Mouse (Mus musculus): ENCODE measurements at regions not wholly inside any gene's neighbourhood (a gene's known extent, or its start where the extent isn't known, plus 50 kb on each side); places are given as distances from the start of the nearest gene placed in this dataset.

- Histone ChIP-seq H3K27me3 (ENCODE audit: control insufficient read depth, insufficient read depth, insufficient read length) (no peaks in the 10 kb centered on the region), H3K79me2 (ENCODE audit: control insufficient read depth, insufficient read depth) (no peaks in the 10 kb centered on the region), H3K36me3 (ENCODE audit: control insufficient read depth, insufficient read depth) (no peaks in the 10 kb centered on the region), H3K4me3 (ENCODE audit: insufficient read depth, poor library complexity, severe bottlenecking) (no peak overlapping the region), H3K79me3 (ENCODE audit: low read depth) (no peaks in the 10 kb centered on the region), H3ac (ENCODE audit: control insufficient read depth, insufficient read length, low read depth) (no peak overlapping the region)
- TF ChIP-seq CTCF (IDR thresholded peaks at IDR 0.05; ENCODE audit: control insufficient read depth, insufficient read depth, insufficient read length), result no peak
- no peak for TF ChIP-seq USF1 (IDR thresholded peaks at IDR 0.05; ENCODE audit: low read depth)
- no peak for TF ChIP-seq CEBPB (IDR thresholded peaks at IDR 0.05; ENCODE audit: low read depth)
- no peak for TF ChIP-seq FOSL1 (IDR thresholded peaks at IDR 0.05; ENCODE audit: insufficient read depth, low read length, poor library complexity, severe bottlenecking)
- no peak for TF ChIP-seq MYOG (IDR thresholded peaks at IDR 0.05; ENCODE audit: control insufficient read depth, extremely low read depth, insufficient read length)
- no peak for TF ChIP-seq MYOD1 (IDR thresholded peaks at IDR 0.05; ENCODE audit: control insufficient read depth, insufficient read length, low read depth)
- no peak for TF ChIP-seq MAX (IDR thresholded peaks at IDR 0.05)
These were observed 105.4 kb downstream of the Ahr start for GRCm38 (mm10) chr12:35429473-35429872.

DNA sequence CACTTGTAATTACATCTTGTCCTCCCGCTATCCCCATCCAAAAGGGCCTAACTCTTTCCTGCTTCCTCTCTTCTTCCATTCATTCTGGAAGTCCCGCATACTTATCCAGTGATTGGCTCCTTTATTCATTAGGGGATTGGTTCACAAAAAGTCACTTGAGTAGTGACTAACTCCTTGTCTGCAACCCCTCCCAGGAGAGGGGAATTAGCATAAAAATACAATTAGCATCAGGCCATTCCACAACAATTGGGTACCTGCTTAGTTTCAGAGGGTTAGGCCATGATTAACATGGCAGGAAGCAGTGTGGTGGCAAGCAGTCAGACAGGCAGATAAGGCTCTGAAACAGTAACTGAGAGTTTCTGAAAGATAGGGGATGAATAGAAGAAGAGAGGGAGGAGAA, 115.6 kb downstream of the Ahr start:
- Histone ChIP-seq H3K36me3 (ENCODE audit: control insufficient read depth, insufficient read depth) (no peaks in the 10 kb centered on the region), H3K27me3 (ENCODE audit: control insufficient read depth, insufficient read depth, insufficient read length) (no peaks in the 10 kb centered on the region), H3ac (ENCODE audit: control insufficient read depth, insufficient read length, low read depth) (no peak overlapping the region), H3K79me2 (ENCODE audit: control insufficient read depth, insufficient read depth) (no peaks in the 10 kb centered on the region), H3K4me3 (ENCODE audit: insufficient read depth, poor library complexity, severe bottlenecking) (no peak overlapping the region), H3K79me3 (ENCODE audit: low read depth) (no peaks in the 10 kb centered on the region)
- TF ChIP-seq MYOD1 (IDR thresholded peaks at IDR 0.05; ENCODE audit: control insufficient read depth, insufficient read length, low read depth) (no peak), MYOG (IDR thresholded peaks at IDR 0.05; ENCODE audit: control insufficient read depth, extremely low read depth, insufficient read length) (no peak), CTCF (IDR thresholded peaks at IDR 0.05; ENCODE audit: control insufficient read depth, insufficient read depth, insufficient read length) (no peak), FOSL1 (IDR thresholded peaks at IDR 0.05; ENCODE audit: insufficient read depth, low read length, poor library complexity, severe bottlenecking) (no peak), CEBPB (IDR thresholded peaks at IDR 0.05; ENCODE audit: low read depth) (no peak), MAX (IDR thresholded peaks at IDR 0.05) (no peak)

GRCm38 (mm10) chr12:35417943-35418342, 116.9 kb downstream of the Ahr start:
- Histone ChIP-seq H3K79me2 (ENCODE audit: control insufficient read depth, insufficient read depth) (no peaks in the 10 kb centered on the region), H3K27me3 (ENCODE audit: control insufficient read depth, insufficient read depth, insufficient read length) (no peaks in the 10 kb centered on the region), H3K4me3 (ENCODE audit: insufficient read depth, poor library complexity, severe bottlenecking) (no peak overlapping the region), H3K79me3 (ENCODE audit: low read depth) (no peaks in the 10 kb centered on the region), H3ac (ENCODE audit: control insufficient read depth, insufficient read length, low read depth) (no peak overlapping the region), H3K36me3 (ENCODE audit: control insufficient read depth, insufficient read depth) (no peaks in the 10 kb centered on the region)
- TF ChIP-seq MYOD1 (IDR thresholded peaks at IDR 0.05; ENCODE audit: control insufficient read depth, insufficient read length, low read depth), result no peak
- TF ChIP-seq FOSL1 (IDR thresholded peaks at IDR 0.05; ENCODE audit: insufficient read depth, low read length, poor library complexity, severe bottlenecking), result no peak
- no peak for TF ChIP-seq USF1 (IDR thresholded peaks at IDR 0.05; ENCODE audit: low read depth)
- no peak for TF ChIP-seq MYOG (IDR thresholded peaks at IDR 0.05; ENCODE audit: control insufficient read depth, extremely low read depth, insufficient read length)
- TF ChIP-seq CEBPB (IDR thresholded peaks at IDR 0.05; ENCODE audit: low read depth), result no peak
- TF ChIP-seq CTCF (IDR thresholded peaks at IDR 0.05; ENCODE audit: control insufficient read depth, insufficient read depth, insufficient read length), result no peak
- TF ChIP-seq MAX (IDR thresholded peaks at IDR 0.05), result no peak

- Histone ChIP-seq H3K4me3 (ENCODE audit: insufficient read depth, poor library complexity, severe bottlenecking) (no peak overlapping the region), H3K79me3 (ENCODE audit: low read depth) (no peaks in the 10 kb centered on the region), H3K27me3 (ENCODE audit: control insufficient read depth, insufficient read depth, insufficient read length) (no peaks in the 10 kb centered on the region), H3ac (ENCODE audit: control insufficient read depth, insufficient read length, low read depth) (no peak overlapping the region), H3K79me2 (ENCODE audit: control insufficient read depth, insufficient read depth) (no peaks in the 10 kb centered on the region), H3K36me3 (ENCODE audit: control insufficient read depth, insufficient read depth) (no peaks in the 10 kb centered on the region)
- TF ChIP-seq USF1 (IDR thresholded peaks at IDR 0.05; ENCODE audit: low read depth) (no peak), MAX (IDR thresholded peaks at IDR 0.05) (no peak), MYOG (IDR thresholded peaks at IDR 0.05; ENCODE audit: control insufficient read depth, extremely low read depth, insufficient read length) (no peak), MYOD1 (IDR thresholded peaks at IDR 0.05; ENCODE audit: control insufficient read depth, insufficient read length, low read depth) (no peak), FOSL1 (IDR thresholded peaks at IDR 0.05; ENCODE audit: insufficient read depth, low read length, poor library complexity, severe bottlenecking) (no peak), CTCF (IDR thresholded peaks at IDR 0.05; ENCODE audit: control insufficient read depth, insufficient read depth, insufficient read length) (no peak), CEBPB (IDR thresholded peaks at IDR 0.05; ENCODE audit: low read depth) (no peak)
These were observed 118.3 kb downstream of the Ahr start for GRCm38 (mm10) chr12:35416583-35416982.

- Histone ChIP-seq H3K4me3 (ENCODE audit: insufficient read depth, poor library complexity, severe bottlenecking) (no peak overlapping the region), H3K79me2 (ENCODE audit: control insufficient read depth, insufficient read depth) (no peaks in the 10 kb centered on the region), H3K36me3 (ENCODE audit: control insufficient read depth, insufficient read depth) (no peaks in the 10 kb centered on the region), H3ac (ENCODE audit: control insufficient read depth, insufficient read length, low read depth) (no peak overlapping the region), H3K79me3 (ENCODE audit: low read depth) (no peaks in the 10 kb centered on the region), H3K27me3 (ENCODE audit: control insufficient read depth, insufficient read depth, insufficient read length) (no peaks in the 10 kb centered on the region)
- TF ChIP-seq FOSL1 (IDR thresholded peaks at IDR 0.05; ENCODE audit: insufficient read depth, low read length, poor library complexity, severe bottlenecking) (no peak), USF1 (IDR thresholded peaks at IDR 0.05; ENCODE audit: low read depth) (no peak), CTCF (IDR thresholded peaks at IDR 0.05; ENCODE audit: control insufficient read depth, insufficient read depth, insufficient read length) (no peak), MYOG (IDR thresholded peaks at IDR 0.05; ENCODE audit: control insufficient read depth, extremely low read depth, insufficient read length) (no peak), MAX (IDR thresholded peaks at IDR 0.05) (no peak), MYOD1 (IDR thresholded peaks at IDR 0.05; ENCODE audit: control insufficient read depth, insufficient read length, low read depth) (no peak), CEBPB (IDR thresholded peaks at IDR 0.05; ENCODE audit: low read depth) (no peak)
These were observed 122.1 kb downstream of the Ahr start for GRCm38 (mm10) chr12:35412715-35413114.

- no peaks in the 10 kb centered on the region for H3K36me3 ChIP-seq (ENCODE audit: control insufficient read depth, insufficient read depth)
- H3K79me3 ChIP-seq (ENCODE audit: low read depth), result no peaks in the 10 kb centered on the region
- no peak overlapping the region for H3ac ChIP-seq (ENCODE audit: control insufficient read depth, insufficient read length, low read depth)
- no peak overlapping the region for H3K4me3 ChIP-seq (ENCODE audit: insufficient read depth, poor library complexity, severe bottlenecking)
- TF ChIP-seq CEBPB (IDR thresholded peaks at IDR 0.05; ENCODE audit: low read depth), result no peak
- TF ChIP-seq MYOG (IDR thresholded peaks at IDR 0.05; ENCODE audit: control insufficient read depth, extremely low read depth, insufficient read length), result no peak
- no peak for TF ChIP-seq USF1 (IDR thresholded peaks at IDR 0.05; ENCODE audit: low read depth)
- no peak for TF ChIP-seq CTCF (IDR thresholded peaks at IDR 0.05; ENCODE audit: control insufficient read depth, insufficient read depth, insufficient read length)
- H3K79me2 ChIP-seq (ENCODE audit: control insufficient read depth, insufficient read depth), result no peaks in the 10 kb centered on the region
- no peaks in the 10 kb centered on the region for H3K27me3 ChIP-seq (ENCODE audit: control insufficient read depth, insufficient read depth, insufficient read length)
These were observed 126.4 kb downstream of the Ahr start for GRCm38 (mm10) chr12:35408461-35408860.
